Mouse (Mus musculus) megakaryocyte, embryonic 14.5 days (primary cell): ENCODE measurements around the gene Atg2b.

Source experiments
- FLI1 ChIP-seq: IDR thresholded peaks from 2 replicates; pipeline ENCODE4 v1.6.1; 2012; ENCODE audit warnings: low read length, inconsistent platforms, mixed read lengths
- GATA1 ChIP-seq: IDR thresholded peaks from 3 replicates; pipeline ENCODE4 v1.6.1; 2012; ENCODE audit warnings: mixed read lengths, low read length, inconsistent platforms, borderline replicate concordance

GRCm38 (mm10) chr12:105574356-105574755, 110.7 kb downstream of the Atg2b start:
- no peak for TF ChIP-seq GATA1
- no peak for TF ChIP-seq FLI1
